Mouse (Mus musculus) adipose tissue, adult 10 weeks (tissue): ENCODE data around the gene Nckap5l. TPM values are rescaled to one million over a fixed set of nuclear protein-coding genes. Genes with fewer than 3 reads are reported as not detected.

ENCODE experiments used
- polyA plus RNA-seq: library from polyadenylated mRNA; stranded (reverse); fragments of 350-450 nt; fragmentation: Illumina TruSeq; extraction: RNeasy Lipid Tissue Mini Kit (QIAGEN cat#74804); gene quantifications from one replicate; pipeline ENCODE4 v1.2.3, GENCODE M21; 2014; ENCODE audit warnings: low read depth, low replicate concordance

The Nckap5l gene
- polyA plus RNA-seq = 4.5 TPM

GRCm38 (mm10) chr15:99457606-99458401 is at the start of gene Nckap5l:
Gene Nckap5l, minus strand, starts transcription at chr15:99457748.

GRCm38 (mm10) chr15:99474576-99474926 is 17.0 kb upstream of the Nckap5l start, which contains the start of gene Bcdin3d:
Gene Bcdin3d, minus strand, starts transcription at chr15:99474730.

GRCm38 (mm10) chr15:99392486-99393385 is 64.8 kb downstream of the Nckap5l start, which contains the start of gene Tmbim6:
Gene Tmbim6, plus strand, starts transcription at chr15:99392882.

Other genes starting within 250 kb of the Nckap5l start
- 35.0 TPM for gene Kcnh3, start 232.9 kb downstream of the Nckap5l start, polyA plus RNA-seq
- 47.2 TPM for gene Mcrs1, start 205.8 kb downstream of the Nckap5l start, polyA plus RNA-seq
- gene Prpf40b, start 162.7 kb downstream of the Nckap5l start, polyA plus RNA-seq = 53.9 TPM
- 1.6 TPM for gene Fam186b, start 161.9 kb downstream of the Nckap5l start, polyA plus RNA-seq
- 20.8 TPM for gene Fmnl3, start 87.3 kb downstream of the Nckap5l start, polyA plus RNA-seq
- gene Tmbim6, start 64.9 kb downstream of the Nckap5l start, polyA plus RNA-seq = 638 TPM
- 7.4 TPM for gene Bcdin3d, start 17.0 kb upstream of the Nckap5l start, polyA plus RNA-seq
- 25.0 TPM for gene Faim2, start 70.4 kb upstream of the Nckap5l start, polyA plus RNA-seq
- gene Aqp2, start 121.3 kb upstream of the Nckap5l start, polyA plus RNA-seq = 1.2 TPM
- 2.5 TPM for gene Aqp5, start 133.0 kb upstream of the Nckap5l start, polyA plus RNA-seq
- 7.6 TPM for gene Aqp6, start 143.7 kb upstream of the Nckap5l start, polyA plus RNA-seq
- 4.6 TPM for gene Racgap1, start 193.9 kb upstream of the Nckap5l start, polyA plus RNA-seq
- not detected for gene Asic1, start 212.6 kb upstream of the Nckap5l start, polyA plus RNA-seq
- 17.2 TPM for gene Smarcd1, start 244.4 kb upstream of the Nckap5l start, polyA plus RNA-seq
- not detected for gene Gm17349, start 247.7 kb upstream of the Nckap5l start, polyA plus RNA-seq